Mouse (Mus musculus) inflammation-experienced regulatory T-cells, adult 16 weeks (primary cell): Measurements from ENCODE around the gene Gm49392. TPM values are rescaled to one million over a fixed set of nuclear protein-coding genes. Genes with fewer than 3 reads are reported as not detected.

Experiments
- polyA plus RNA-seq: library from polyadenylated mRNA; unstranded; fragments of 100-300 nt; shearing (Covaris generic); gene quantifications from one replicate; pipeline ENCODE4 v1.2.1, GENCODE M21; 2017

The Gm49392 gene
- polyA plus RNA-seq = not detected

GRCm38 (mm10) chr13:60896794-60897193 is at the start of gene Gm49392:
Gene Gm49392, minus strand, starts transcription at chr13:60896894.

GRCm38 (mm10) chr13:60941884-60942283 is 45.2 kb upstream of the Gm49392 start, which contains the start of gene Tpbpa:
Gene Tpbpa, minus strand, starts transcription at chr13:60941984.

GRCm38 (mm10) chr13:60936500-60936901 is 39.8 kb upstream of the Gm49392 start, which contains the start of the genes Gm49391 and Ctla2a:
Gene Gm49391, minus strand, starts transcription at chr13:60936571.
Gene Ctla2a, minus strand, starts transcription at chr13:60936625.

GRCm38 (mm10) chr13:60935490-60935889 is 38.8 kb upstream of the Gm49392 start, which contains the start of gene Gm49393:
Gene Gm49393, minus strand, starts transcription at chr13:60935590.

GRCm38 (mm10) chr13:60904780-60905179 is 8.1 kb upstream of the Gm49392 start, which contains the start of gene Tpbpb:
Gene Tpbpb, minus strand, starts transcription at chr13:60904880.

GRCm38 (mm10) chr13:60897328-60897727 is 634 bp upstream of the Gm49392 start, which contains the start of gene Ctla2b:
Gene Ctla2b, minus strand, starts transcription at chr13:60897447.

GRCm38 (mm10) chr13:60864281-60864680 is 32.4 kb downstream of the Gm49392 start, which contains the start of gene 4930486L24Rik:
Gene 4930486L24Rik, minus strand, starts transcription at chr13:60864475.

GRCm38 (mm10) chr13:60802749-60803148 is 93.9 kb downstream of the Gm49392 start, which contains the start of gene Ctsll3:
Gene Ctsll3, minus strand, starts transcription at chr13:60802849.

Other genes starting within 250 kb of the Gm49392 start
- gene BC051665, start 110.5 kb downstream of the Gm49392 start, polyA plus RNA-seq = not detected
- not detected for gene Ctsll3, start 94.0 kb downstream of the Gm49392 start, polyA plus RNA-seq
- 2.0 TPM for gene 4930486L24Rik, start 32.4 kb downstream of the Gm49392 start, polyA plus RNA-seq
- gene Ctla2b, start 553 bp upstream of the Gm49392 start, polyA plus RNA-seq = 8.4 TPM
- not detected for gene Tpbpb, start 8.0 kb upstream of the Gm49392 start, polyA plus RNA-seq
- not detected for gene Gm49393, start 38.7 kb upstream of the Gm49392 start, polyA plus RNA-seq
- gene Gm49391, start 39.7 kb upstream of the Gm49392 start, polyA plus RNA-seq = not detected
- 39.0 TPM for gene Ctla2a, start 39.7 kb upstream of the Gm49392 start, polyA plus RNA-seq
- gene Tpbpa, start 45.1 kb upstream of the Gm49392 start, polyA plus RNA-seq = not detected
- gene Ctsj, start 109.1 kb upstream of the Gm49392 start, polyA plus RNA-seq = not detected
- not detected for gene Ctsq, start 143.7 kb upstream of the Gm49392 start, polyA plus RNA-seq